Mouse (Mus musculus): ENCODE measurements around the gene Rps17. TPM values are rescaled to one million over a fixed set of nuclear protein-coding genes. Genes with fewer than 3 reads are reported as not detected.
A peak's percentile ranks its signal among the peaks of the same experiment; 100 is the strongest.

Rps17 gene
- polyA plus RNA-seq, 1 experiment from 2014 or later, result 684 TPM

DNA sequence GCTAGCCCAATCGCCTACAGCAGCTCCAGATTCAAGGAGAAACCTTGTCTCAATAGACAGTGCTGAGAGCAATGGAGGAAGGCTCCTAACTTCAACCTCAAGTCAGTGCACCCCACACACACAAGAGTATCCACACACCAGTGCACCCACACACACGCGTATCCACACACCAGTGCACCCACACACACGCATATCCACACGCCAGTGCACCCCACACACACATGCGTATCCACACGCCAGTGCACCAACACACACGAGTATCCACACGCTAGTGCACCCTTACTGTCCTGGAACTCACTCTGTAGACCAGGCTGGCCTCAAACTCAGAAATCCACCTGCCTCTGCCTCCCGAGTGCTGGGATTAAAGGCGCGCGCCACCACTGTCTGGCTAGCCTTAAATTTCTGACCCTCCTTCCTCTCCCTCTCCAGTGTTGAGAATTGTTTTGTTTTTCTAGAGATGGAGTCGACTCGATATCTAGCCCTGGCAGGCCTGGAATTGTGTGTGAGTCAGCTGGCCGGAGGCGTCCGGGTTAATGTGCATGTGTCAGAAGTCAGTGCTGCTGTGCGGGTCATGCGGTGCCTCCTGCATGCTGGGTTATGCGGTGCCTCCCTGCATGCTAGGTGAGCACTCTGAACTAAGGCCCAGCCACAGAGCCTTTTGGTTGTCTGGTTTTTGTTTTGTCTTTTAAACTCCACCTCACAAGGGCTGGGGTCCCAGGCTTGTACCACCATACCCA, 7.1 kb downstream of the Rps17 start:
- H3K4me3 ChIP-seq (ENCODE audit: low read depth, low read length), result no peak overlapping the region
- H3K9ac ChIP-seq (replicated peaks), result no peak overlapping the region
- H3K4me2 ChIP-seq (ENCODE audit: low read depth, low read length), result no peak overlapping the region
- peaks cover 43% of the 10 kb centered on the region for H3K36me3 ChIP-seq (replicated peaks; ENCODE audit: insufficient read depth, low read length)
- H3K27me3 ChIP-seq (ENCODE audit: insufficient read depth, low read length), result no peaks in the 10 kb centered on the region
- no peak for DNase-seq
- H3K9me3 ChIP-seq (ENCODE audit: low read length), result no peaks in the 10 kb centered on the region
- H3K27ac ChIP-seq (ENCODE audit: low read depth), result no peak overlapping the region
- ATAC-seq, result no peak
- H3K4me1 ChIP-seq (ENCODE audit: insufficient read depth), result peaks cover 9% of the 10 kb centered on the region
- WGBS (ENCODE audit: insufficient replicate concordance), result 88% methylated on average over 21 of the region's 21 CpGs
- no peak for TF ChIP-seq CTCF (IDR thresholded peaks at IDR 0.05; ENCODE audit: low read depth)
- no peak for TF ChIP-seq EP300 (IDR thresholded peaks at IDR 0.05; ENCODE audit: low read depth)

DNA sequence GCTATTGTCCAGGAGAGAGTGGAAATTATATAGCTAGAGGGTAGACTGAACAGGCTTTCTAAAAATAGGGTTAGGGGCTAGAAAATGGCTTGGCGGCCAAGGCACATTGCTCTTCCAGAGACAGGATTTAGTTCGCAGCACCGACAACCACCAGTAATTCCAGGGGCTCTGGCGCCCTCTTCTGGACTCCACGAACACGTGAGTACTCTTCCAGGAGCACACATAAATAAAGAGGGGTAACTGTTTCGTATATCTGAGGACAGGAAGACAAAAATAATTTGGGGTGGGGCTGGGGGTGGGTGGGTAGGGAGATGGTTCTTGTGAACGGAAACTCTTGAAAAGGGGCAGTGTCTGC, 8.6 kb downstream of the Rps17 start:
- peaks cover 36% of the 10 kb centered on the region for H3K36me3 ChIP-seq (replicated peaks; ENCODE audit: insufficient read depth, low read length)
- WGBS (ENCODE audit: insufficient replicate concordance), result 53% methylated on average over 8 of the region's 8 CpGs
- no peaks in the 10 kb centered on the region for H3K4me1 ChIP-seq (ENCODE audit: insufficient read depth)
- H3K9me3 ChIP-seq (ENCODE audit: low read length), result no peaks in the 10 kb centered on the region
- H3K27me3 ChIP-seq (ENCODE audit: insufficient read depth, low read length), result no peaks in the 10 kb centered on the region
- H3K4me2 ChIP-seq (ENCODE audit: low read depth, low read length), result no peak overlapping the region
- no peak overlapping the region for H3K4me3 ChIP-seq (ENCODE audit: low read depth, low read length)
- ATAC-seq (no peak), DNase-seq (peak; percentile 71)
- TF ChIP-seq CTCF (IDR thresholded peaks at IDR 0.05; ENCODE audit: low read depth), result peak; percentile 67
- no peak for TF ChIP-seq EP300 (IDR thresholded peaks at IDR 0.05; ENCODE audit: low read depth)
- no peak overlapping the region for H3K9ac ChIP-seq (replicated peaks)
- no peak overlapping the region for H3K27ac ChIP-seq (ENCODE audit: low read depth)

DNA sequence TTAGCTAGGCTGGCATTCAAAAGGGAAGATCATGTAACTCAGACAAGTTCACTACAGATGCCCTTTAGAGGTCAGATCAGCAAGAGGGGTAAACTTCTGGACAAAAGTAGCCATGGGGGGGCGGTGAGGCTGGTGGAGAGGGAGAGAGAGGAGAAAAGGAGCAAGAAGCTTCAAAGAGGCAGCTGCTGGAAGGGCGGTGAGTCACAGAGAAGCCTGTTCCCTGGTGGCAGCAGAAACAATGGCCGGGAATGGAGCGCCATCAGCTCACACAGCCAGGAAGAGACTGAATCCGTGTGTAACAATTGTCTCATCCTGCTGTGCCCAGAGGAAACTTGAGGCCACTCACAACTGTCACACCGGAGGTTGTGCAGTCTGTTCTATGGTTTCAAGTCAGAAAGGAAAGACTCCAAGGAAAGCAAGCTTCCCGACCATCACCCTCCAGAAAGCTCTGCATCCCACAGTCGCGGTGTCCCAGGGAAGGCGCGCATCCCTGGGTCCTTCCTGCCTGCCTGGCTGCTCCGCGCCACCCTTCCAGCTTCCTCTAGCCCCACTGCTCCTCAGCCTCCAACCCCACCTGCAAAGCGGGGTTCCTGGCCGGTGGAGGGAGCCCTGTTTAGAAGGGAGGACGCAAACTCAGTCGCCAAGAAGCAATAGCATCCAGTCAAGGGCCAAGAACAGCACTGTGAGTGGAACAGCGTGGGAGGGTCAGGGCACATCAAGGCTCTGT, 9.2 kb downstream of the Rps17 start:
- H3K4me2 ChIP-seq (ENCODE audit: low read depth, low read length), result no peak overlapping the region
- no peaks in the 10 kb centered on the region for H3K27me3 ChIP-seq (ENCODE audit: insufficient read depth, low read length)
- H3K4me3 ChIP-seq (ENCODE audit: low read depth, low read length), result no peak overlapping the region
- 74% methylated on average over 18 of the region's 18 CpGs for WGBS (ENCODE audit: insufficient replicate concordance)
- no peak overlapping the region for H3K9ac ChIP-seq (replicated peaks)
- no peaks in the 10 kb centered on the region for H3K9me3 ChIP-seq (ENCODE audit: low read length)
- no peaks in the 10 kb centered on the region for H3K4me1 ChIP-seq (ENCODE audit: insufficient read depth)
- DNase-seq (no peak), ATAC-seq (peak; percentile 26)
- peaks cover 34% of the 10 kb centered on the region for H3K36me3 ChIP-seq (replicated peaks; ENCODE audit: insufficient read depth, low read length)
- no peak overlapping the region for H3K27ac ChIP-seq (ENCODE audit: low read depth)
- no peak for TF ChIP-seq EP300 (IDR thresholded peaks at IDR 0.05; ENCODE audit: low read depth)
- TF ChIP-seq CTCF (IDR thresholded peaks at IDR 0.05; ENCODE audit: low read depth), result no peak

DNA sequence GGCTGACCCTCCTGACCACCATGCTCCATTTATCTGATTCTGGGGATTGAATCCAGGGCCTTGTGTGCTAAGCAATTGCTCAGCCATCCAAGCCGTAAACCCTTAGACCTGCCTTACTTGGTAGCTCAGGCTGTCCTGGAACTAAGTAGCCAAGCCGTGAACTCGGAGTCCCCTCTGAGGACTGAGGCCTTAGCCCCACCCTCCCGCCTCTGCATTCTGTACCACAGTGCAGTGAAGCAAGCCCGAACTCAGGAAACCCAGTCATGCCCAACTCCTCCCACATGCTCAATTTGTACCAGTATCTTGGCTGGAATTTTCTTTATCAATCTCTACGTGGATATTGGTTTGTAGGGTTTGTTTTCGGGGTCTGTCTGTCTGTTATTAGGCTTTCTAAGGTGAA, 13.2 kb downstream of the Rps17 start:
- TF ChIP-seq EP300 (IDR thresholded peaks at IDR 0.05; ENCODE audit: low read depth) (no peak), CTCF (IDR thresholded peaks at IDR 0.05; ENCODE audit: low read depth) (no peak)
- H3K36me3 ChIP-seq (replicated peaks; ENCODE audit: insufficient read depth, low read length), result peaks cover 18% of the 10 kb centered on the region
- DNase-seq, result no peak

DNA sequence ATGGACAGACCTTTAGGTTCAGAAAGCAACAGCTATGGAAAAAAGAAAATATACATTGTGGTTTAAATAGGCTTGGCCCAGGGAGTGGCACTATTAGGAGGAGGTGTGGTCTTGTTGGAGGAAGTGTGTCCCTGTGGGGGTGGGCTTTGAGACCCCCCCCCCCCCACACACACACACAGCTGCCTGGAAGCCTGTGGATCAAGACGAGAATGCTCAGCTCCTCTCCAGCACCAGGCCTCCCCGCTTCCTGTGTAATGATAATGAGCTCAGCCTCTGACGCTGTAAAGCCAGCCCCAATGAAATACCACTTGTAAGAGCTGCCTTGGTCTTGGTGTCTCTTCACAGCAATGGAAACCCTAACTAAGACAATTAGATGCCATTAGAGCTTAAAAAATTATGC, 14.3 kb downstream of the Rps17 start:
- no peak overlapping the region for H3K4me3 ChIP-seq (ENCODE audit: low read depth, low read length)
- peaks cover 18% of the 10 kb centered on the region for H3K36me3 ChIP-seq (replicated peaks; ENCODE audit: insufficient read depth, low read length)
- TF ChIP-seq EP300 (IDR thresholded peaks at IDR 0.05; ENCODE audit: low read depth) (no peak), CTCF (IDR thresholded peaks at IDR 0.05; ENCODE audit: low read depth) (no peak)
- DNase-seq (no peak), ATAC-seq (no peak)
- no peaks in the 10 kb centered on the region for H3K4me1 ChIP-seq (ENCODE audit: insufficient read depth)
- H3K9ac ChIP-seq (replicated peaks), result no peak overlapping the region
- H3K4me2 ChIP-seq (ENCODE audit: low read depth, low read length), result no peak overlapping the region
- WGBS (ENCODE audit: insufficient replicate concordance), result 42% methylated on average over 3 of the region's 3 CpGs
- no peaks in the 10 kb centered on the region for H3K27me3 ChIP-seq (ENCODE audit: insufficient read depth, low read length)
- no peak overlapping the region for H3K27ac ChIP-seq (ENCODE audit: low read depth)
- H3K9me3 ChIP-seq (ENCODE audit: low read length), result no peaks in the 10 kb centered on the region

More for the DNA sequence above, 13.2 kb downstream of the Rps17 start:
- no peaks in the 10 kb centered on the region for H3K9me3 ChIP-seq (ENCODE audit: low read length)
- ATAC-seq, result no peak
- H3K4me3 ChIP-seq (ENCODE audit: low read depth, low read length), result no peak overlapping the region
- no peak overlapping the region for H3K4me2 ChIP-seq (ENCODE audit: low read depth, low read length)
- no peak overlapping the region for H3K27ac ChIP-seq (ENCODE audit: low read depth)
- H3K27me3 ChIP-seq (ENCODE audit: insufficient read depth, low read length), result no peaks in the 10 kb centered on the region
- no peaks in the 10 kb centered on the region for H3K4me1 ChIP-seq (ENCODE audit: insufficient read depth)
- H3K9ac ChIP-seq (replicated peaks), result no peak overlapping the region
- 75% methylated on average over 7 of the region's 7 CpGs for WGBS (ENCODE audit: insufficient replicate concordance)

DNA sequence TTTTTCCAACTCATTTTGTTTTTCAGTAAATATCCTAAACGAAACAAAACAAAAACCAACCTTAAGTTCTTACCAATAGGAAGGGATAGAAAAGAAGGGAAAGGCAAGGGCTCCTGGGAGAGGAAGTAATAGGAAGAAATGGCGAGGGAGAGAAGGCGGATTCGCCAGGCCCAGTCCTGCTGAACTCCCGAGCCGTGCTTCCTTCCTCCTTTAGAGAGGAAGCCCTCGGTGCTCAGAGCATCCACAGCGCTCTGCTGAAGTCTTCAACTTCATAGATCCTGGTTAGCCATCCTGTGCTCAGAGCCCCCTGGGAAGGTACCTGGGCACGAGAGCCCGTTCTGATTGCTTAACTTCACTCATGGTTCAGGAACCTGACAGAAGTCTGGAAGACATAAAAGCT, 17.4 kb downstream of the Rps17 start:
- Histone ChIP-seq H3K4me1 (ENCODE audit: insufficient read depth) (no peaks in the 10 kb centered on the region), H3K4me3 (ENCODE audit: low read depth, low read length) (no peak overlapping the region), H3K27me3 (ENCODE audit: insufficient read depth, low read length) (no peaks in the 10 kb centered on the region), H3K9me3 (ENCODE audit: low read length) (no peaks in the 10 kb centered on the region), H3K9ac (replicated peaks) (no peak overlapping the region), H3K27ac (ENCODE audit: low read depth) (no peak overlapping the region), H3K4me2 (ENCODE audit: low read depth, low read length) (no peak overlapping the region), H3K36me3 (replicated peaks; ENCODE audit: insufficient read depth, low read length) (peaks cover 18% of the 10 kb centered on the region; the same call in 1 of the 2 replicates)
- ATAC-seq (no peak), DNase-seq (no peak)
- TF ChIP-seq EP300 (IDR thresholded peaks at IDR 0.05; ENCODE audit: low read depth) (no peak), CTCF (IDR thresholded peaks at IDR 0.05; ENCODE audit: low read depth) (no peak)
- 52% methylated on average over 10 of the region's 10 CpGs for WGBS (ENCODE audit: insufficient replicate concordance)
